Mouse (Mus musculus): ENCODE measurements at regions not wholly inside any gene's neighbourhood (a gene's known extent, or its start where the extent isn't known, plus 50 kb on each side); places are given as distances from the start of the nearest gene placed in this dataset.
"Not testable (repeated sequence)": the region's sequence is repeated elsewhere in the genome, so short reads cannot be mapped to it uniquely, and the experiment has no call there.

DNA sequence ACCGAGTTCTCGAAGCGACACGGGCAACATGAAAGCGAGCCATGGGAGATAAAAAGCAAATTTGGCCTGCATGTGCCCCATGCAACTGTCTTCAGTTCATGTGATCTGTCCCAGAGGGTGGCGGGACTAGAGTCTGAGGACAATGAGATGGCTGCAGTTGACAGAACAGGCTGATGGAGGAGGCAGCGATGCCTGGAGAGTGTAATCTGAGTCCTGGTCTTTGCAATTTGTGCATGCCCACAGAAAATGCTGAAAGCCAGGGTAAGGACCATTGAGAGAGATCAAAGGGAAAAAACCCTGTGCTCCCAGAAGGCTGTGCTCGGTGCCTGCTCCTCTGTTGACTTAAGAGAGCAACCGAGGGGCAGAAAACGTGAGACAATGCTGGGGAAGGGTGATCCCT, 624.8 kb upstream of the BB014433 start:
- DNase-seq: no peak

DNA sequence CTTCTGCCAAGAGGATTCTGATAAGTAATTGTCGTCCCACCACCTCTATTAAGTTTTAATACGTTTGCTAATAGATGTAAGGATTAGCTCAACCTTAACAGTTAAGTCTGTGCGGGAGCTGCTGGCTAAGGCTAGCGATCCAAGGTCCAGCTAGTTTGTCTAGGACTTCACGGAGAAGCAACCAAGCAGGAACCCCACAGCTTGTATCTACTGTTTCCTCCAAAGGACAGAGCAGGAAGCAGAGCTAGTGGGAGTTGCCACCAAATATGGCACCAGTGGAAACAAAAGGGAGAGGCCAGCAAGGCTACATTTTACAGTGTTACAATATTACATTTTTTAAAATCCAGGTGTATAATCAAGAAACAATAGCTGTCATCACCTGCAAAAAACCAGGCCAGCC, 624.4 kb upstream of the BB014433 start:
- DNase-seq: no peak

DNA sequence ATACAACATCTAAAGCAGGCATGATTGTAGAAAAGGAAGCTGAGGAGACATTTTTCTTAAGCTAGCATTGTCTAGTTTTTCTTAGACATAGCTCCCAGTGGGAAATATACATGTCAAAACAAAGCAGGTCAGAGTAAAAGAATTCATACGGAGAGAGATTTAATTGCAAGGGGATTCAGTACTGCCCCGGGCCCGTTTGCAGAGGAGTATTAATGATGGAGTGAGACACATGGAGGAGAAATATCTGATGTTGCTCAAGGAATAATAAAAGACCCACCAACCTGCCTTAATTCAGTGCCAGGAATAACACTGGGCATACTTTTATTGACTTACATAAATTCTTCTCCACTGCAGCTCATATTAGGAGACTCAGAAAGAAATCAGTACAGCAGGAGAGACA, 623.6 kb upstream of the BB014433 start:
- no peak for DNase-seq

DNA sequence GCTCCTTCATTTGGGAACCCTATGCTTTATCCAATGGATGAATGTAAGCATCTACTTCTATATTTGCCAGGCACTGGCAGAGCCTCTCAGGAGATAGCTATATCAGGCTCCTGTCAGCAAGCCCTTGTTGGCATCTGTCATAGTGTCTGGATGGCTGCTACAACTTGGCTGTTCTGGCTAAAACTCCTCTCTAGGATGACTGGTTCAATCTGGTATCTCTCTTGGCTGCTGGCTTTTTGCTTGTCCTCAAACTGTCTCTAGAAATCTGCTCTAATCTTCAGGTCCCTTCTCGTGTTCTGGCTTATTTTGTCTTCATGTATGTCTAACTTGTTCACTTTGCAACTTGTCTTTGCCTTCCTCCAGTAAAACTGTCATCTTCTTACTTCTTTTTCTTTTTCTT, 614.7 kb upstream of the BB014433 start:
- no peak for DNase-seq

DNA sequence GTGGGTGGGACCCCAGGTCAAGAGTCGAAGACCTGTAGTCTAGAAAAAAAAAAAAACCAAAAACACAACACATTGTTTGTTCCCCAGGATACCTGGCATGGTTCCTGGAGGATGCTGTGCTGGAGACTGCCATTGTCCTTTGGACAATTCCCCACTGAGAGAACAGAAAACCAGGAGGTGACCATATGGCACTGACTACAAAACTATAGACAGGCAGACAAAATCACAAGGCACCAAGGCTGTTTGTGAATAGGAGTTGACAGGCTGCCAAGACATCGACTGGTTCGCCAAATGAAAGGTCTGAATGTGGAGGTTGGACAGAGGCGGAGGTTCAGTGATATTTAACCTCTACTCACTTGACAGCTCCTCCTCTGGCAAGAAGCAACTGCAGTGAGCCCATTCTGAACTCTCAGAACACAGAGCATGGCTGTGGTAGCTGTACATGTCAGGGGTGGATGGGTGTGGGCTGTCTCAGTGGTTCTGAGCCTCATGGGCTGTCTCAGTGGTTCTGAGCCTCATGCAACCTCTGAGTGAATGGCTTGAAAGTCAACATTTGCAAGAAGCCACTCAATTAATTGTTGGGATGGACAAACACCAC, 589.0 kb upstream of the BB014433 start:
- DNase-seq: no peak

DNA sequence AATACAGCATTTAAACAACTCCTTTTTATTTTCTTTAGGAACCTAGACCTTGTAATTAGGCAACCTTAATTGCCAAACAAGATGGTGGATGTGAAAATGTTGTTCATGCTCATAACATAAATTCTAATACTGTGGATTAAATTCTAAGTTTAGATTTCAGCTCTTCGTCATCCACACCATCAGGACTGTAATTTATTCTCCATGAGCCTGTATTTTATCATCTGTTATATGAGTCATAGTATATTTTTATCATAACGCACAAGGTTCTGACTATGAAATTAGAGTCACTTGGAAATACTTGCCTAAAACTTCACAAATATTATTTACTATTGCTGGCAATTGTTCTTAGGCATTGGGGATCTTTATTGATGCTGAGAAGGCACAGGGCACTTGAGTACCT, 582.7 kb upstream of the BB014433 start:
- DNase-seq: no peak

DNA sequence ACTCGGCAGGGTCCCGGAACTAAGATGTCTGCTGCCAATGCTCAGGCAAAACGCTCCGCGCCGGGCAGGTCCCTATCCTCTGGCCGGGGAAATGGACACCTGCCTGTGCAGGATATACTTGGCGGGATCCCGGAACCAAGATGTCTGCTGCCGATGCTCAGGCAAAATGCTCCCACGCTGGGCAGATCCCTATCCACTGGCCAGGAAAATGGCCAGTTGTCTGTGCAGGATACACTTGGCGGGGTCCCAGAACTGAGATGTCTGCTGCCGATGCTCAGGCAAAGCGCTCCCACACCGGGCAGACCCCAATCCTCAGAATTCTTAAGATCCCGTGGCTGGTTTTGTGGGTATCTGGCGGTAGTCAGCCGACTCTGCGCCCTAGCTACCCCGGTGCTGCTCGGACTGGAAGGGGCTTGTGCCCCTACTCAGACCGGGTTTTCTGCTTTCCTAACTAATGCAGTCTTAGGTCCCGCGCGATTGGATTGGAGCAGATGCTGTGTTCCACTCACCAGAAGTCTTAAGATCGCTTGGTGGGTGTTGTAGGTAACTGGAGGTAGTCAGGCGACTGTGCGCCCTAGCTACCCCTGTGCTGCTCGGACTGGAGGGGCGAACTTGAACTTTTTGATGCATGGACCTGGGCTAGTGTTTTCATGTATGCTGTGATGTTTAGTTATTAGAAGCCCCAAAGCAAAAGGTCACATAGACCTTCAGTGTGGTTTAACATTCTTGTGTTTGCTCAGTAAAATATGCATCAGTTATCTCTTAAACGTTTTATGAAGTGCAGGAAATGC, 577.9 kb upstream of the BB014433 start:
- not testable (repeated sequence) for DNase-seq

DNA sequence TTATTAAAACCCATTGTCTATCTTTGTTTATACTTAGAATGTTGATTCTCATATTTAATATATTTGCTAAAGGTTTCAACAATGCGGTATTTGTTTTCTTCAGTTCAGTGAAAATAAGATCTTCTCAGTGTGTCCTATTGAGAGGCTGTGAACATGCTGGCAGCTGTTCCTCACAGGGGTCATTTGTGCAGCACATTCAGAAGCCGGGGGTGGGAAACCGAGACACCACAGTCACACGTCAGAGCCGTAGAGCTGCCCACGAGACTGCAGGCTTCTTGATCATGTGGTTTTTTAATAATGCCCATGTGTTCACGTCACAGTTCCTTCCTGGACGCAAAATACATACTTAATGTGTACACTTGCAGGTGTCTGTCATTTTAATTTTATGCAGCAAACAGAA, 564.3 kb upstream of the BB014433 start:
- DNase-seq: no peak

DNA sequence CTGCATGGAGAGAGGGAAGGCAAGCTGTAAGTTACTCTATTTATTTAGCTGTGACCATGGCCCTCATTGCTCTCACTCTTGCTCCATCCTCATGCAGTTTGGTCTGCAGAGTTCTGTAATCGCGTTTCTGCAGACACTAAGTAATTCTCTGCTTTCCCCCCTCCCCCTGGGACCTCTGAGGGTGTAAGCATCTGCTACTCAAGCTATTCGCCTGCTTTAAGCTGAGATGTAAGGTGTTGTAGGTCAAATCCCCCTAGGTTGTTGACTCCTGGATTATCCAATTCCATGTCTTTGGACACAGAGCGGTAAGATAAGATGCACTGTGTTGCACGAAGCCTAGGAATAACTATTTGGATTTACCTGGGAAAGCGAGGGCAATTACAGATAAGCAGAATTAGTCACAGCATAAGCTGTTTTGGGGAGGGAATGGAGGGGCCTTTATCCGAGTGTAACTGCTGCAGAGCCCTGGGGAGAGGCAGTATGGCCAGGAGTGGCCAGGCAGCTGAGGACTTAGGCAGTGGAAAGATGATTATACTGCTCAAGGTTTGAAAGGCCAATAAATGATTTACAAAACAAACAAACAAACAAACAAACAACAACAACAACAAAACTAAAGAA, 561.8 kb upstream of the BB014433 start:
- peak; percentile 9 for DNase-seq

DNA sequence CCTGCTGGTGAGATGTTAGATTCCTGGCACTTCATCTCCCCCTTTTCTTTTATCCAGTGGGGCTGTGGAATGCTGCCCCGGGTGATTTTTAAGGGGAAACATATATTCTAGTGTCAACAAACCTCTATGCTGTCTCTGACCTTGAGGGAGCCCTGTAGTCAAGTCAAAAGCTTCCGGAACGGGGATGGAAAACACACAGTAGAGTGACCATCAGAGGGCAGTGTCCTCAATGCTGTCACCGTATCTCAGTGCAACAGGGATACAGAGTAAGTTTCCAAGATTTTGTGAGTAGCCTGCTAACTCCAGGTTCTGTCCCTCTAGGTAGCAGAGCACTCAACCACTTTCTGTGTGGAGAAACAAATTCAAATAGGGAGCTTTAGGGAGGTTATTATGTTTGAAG, 555.7 kb upstream of the BB014433 start:
- DNase-seq: no peak

DNA sequence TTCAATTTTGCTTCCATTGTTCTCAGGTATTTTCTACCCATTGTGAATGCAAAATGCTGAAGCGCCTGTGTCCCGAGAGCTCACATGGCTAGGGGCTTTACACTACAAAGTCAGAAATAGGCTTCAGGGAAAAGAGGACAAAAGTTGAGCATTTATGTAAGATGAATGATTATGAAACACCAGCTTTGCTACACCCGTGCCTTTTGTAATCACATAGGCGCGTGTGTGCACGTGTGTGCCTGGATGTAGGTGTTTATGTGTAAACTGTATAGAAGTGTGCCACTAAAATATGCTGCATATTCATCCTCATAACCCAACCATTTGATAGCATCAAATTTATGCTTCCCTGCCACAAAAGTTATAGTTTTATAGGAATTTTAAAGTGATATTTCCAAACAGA, 547.2 kb upstream of the BB014433 start:
- no peak for DNase-seq

DNA sequence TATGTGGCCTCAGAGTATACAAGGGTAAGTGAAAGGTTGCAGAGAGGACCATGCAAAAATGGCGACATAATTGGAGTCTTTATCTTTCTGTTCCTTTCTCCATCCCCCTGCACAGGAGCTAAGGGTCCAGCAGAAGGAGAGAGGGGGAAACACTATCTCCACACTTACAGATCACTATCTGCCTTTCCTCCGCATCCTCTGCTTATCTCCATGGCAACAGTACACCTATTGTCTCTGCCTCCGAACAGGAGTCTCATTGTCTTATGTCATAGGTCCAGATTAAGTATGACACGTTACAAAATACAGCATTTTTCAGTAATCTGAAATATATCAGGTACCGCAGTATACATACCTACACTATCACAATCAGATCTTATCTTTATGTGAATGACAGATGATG, 537.9 kb upstream of the BB014433 start:
- DNase-seq: no peak

DNA sequence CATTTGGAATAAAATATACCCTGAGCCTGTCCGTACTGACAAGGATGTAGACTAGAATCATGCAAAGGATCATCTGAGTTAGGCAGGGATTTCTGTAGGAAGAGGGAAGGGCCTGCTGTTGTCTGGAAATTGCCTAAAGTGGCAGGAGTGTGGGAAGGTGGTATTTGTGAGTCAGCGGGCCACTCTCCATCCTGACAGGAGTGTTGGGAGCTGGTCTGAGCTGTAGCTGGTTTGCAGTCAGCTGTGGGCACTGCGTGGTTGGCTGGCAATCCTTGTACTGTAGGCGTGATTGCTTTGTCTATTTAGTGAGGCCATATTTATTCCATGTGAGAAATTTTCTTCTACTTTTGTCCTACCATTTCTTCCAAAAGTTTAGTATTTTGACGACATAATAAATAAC, 524.2 kb upstream of the BB014433 start:
- DNase-seq: no peak

DNA sequence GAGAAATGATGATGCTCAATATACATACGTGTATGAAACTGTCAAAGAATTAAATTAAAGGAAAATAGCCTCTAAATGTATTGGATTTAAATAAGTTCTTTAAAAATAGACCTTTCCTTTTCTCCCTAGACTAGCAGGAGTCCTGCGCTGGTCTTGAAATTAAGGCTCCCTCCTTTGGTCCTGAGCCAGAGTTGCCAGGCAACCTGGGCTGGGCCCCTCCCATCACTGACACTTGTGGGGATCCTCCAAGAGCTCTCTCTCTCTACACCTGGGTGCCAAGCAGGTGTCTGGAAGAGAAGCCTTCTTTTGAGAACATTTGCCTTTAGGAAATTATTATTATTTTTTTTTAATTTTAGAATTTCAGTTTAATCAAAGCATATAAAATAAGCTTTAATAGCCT, 521.9 kb upstream of the BB014433 start:
- DNase-seq: no peak

DNA sequence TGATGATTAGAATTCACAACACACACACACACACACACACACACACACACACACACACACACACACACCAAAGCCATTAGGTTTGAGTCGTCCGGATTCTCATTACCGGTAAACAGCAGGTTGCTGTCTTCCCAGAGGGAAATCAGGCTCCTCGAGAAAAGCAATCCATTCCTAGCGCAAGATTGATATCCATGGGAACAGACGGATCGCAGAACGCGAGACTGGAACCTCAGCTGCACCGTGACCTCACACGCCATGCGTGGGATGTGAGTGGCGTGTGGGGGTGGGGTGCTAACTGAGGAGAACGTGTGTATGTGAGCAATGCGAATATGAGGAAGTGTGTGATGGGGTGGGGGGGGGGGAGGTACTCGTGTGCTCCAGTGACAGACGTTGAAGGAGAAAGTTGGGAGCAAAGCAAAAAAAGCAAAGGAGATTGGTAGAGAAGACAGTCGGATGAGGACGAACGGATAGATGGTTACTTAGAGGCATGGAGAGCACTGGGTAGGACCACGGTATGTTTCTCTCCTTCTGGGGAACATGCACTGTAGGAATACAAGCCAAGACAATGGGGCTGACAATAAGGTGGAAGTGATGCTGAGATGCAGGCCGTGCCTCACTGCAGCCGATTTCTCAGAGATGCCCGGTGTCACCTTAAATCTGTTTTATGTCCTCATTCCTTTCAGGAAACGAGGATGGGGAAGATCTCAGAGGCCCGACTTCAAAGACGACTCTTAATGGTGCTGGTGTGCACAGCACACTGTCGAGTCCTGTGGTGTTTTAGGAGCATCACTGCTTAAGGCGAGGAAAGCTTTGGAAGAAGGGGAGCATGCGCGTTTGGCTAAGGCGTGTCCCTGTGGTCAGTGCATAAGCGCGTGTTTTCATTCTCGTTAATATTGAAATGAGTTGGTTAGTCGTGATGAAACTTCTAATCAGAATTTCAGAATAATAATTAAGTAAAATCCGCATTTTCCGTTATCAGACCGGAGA, 516.7 kb upstream of the BB014433 start:
- peak; percentile 2 for DNase-seq

DNA sequence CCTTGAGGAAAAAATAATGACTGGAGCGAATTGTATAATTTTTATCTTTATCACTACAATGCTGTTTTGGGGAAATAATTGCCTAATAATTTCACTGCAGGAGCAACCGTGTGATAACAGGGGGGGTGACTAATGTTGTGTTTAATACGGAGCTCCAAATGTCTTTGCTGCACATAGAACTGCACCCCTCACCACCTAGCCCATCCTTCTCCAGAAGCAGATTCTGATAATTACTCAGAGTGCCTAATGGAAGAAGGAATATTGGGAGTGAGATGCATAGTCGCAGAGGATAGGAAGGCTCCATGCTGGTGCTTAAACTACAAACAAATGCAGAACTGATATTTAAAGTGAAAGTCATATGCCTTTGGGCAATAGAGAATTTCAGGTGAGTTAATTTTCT, 486.1 kb upstream of the BB014433 start:
- DNase-seq: no peak

DNA sequence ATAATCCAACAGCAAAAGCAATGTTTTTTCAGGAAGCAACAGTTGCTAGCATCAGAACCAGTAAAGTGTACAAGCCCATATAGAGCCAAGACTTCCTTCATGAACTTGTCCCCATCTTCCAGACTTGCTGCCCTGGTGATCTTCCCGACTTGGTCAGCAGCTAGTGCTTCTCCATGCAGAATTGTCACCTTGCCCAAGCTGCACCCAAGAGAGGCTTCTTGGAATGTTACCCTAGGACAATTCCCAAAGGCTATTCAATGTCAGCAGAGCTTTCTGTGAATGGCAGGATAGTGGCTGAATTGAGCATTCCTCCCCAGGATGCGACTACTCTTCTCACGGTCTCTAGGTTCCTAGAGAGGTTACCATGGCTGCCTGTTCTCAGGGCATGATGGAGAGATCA, 479.6 kb upstream of the BB014433 start:
- DNase-seq: no peak

DNA sequence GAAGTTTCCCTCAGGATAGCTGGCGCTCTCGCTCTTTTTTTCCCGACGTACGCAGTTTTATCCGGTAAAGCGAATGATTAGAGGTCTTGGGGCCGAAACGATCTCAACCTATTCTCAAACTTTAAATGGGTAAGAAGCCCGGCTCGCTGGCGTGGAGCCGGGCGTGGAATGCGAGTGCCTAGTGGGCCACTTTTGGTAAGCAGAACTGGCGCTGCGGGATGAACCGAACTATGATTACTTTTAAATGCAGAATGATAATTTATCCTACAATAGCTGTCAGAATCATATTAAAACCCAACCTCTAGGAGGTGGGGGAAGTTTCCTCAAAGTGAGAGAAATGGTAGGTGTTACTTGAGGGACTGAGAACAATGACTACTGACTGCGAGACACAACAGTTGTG, 474.0 kb upstream of the BB014433 start:
- DNase-seq: not testable (repeated sequence)

DNA sequence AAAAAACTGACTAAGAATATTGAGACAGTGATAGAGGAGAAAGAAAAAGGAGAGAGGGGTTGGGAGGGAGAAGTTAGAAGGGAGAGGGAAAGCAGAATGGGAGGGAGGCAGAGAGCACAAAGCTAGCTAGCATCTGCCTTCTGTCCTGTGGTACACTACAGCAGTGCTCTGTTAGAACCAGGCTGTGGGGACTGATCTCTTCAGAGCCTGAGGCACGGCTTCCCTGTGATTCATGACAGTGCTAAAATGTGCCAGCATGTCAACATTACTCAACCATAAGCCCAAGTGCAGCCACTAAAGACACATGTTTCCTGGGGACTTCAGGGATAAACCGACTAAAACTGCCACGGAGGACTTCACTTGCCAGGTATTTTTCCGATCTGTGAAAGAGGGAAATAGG, 455.1 kb upstream of the BB014433 start:
- DNase-seq: peak; percentile 32

DNA sequence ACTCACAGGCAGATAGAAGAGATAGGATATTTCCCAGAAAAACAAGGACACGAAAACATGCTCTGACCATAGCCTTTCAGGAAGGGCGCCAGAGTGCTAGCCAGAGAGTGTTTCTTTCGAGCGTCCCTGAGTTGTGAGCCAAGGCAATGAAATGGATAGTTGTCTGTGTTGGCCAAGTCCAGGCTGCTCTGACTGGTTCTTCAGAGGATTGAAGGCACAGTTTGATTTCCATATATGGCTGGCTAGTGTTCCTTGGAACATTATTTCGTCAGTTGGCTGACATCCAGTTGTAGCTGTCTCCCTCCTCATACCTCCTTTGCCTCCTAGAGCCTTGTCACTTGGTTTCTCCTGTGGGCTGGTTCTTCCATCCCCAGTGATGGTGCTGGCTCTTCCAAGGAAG, 451.7 kb upstream of the BB014433 start:
- DNase-seq: no peak

DNA sequence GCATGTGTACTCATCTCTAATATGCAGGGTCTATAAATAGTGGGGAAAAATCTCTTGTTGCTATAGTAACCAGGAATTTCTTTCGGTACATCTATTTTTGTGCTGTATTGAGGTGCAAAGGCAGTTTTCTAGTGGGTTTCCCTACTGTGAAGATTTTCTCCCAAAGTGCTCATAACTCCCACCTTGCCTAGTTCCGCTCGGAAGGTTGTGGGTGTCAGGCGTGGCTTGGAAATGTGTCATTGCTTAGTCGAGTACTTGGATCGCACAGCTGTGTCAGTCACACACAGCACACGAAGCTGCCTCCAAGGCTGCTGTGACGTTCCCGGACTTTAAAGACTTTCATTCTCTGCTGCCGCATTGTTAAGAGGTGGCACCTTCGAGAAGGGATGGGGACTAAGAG, 450.4 kb upstream of the BB014433 start:
- no peak for DNase-seq

DNA sequence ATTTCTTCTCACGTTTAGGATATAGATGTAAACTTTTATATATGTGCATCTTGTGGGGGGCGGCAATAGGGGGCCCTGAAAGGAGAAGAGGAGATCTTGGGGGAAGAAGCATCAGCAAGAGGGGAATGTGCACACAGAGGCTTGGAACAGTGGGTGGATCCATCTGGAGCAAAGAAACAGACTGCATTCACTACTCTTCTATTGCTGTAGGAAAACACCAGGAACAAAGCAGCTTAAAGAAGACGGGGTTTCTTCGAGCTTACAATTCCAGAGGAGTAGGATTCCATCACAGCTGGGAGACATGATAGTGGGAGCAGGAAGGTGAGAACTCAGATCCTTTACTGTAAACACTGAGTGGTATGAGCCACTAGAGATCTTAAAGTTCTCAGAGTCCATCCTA, 444.9 kb upstream of the BB014433 start:
- no peak for DNase-seq

DNA sequence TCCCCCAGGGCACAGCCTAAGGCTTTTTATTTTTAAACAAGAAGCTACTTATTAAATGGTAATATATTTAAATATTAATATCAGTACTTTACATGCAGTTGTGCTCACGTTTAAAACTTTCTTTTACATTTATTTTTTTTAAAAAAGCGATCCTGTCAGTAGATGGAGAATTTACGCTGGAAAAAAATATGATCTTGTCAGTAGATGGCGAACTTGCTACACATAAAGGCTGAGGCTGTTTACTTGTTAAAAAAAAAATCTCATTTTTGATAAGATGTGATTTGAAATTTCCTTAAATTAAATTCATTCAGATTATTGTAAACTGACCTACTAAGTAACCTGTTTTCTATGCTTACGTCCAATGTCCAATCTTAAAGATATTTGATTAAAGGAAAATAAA, 441.7 kb upstream of the BB014433 start:
- peak; percentile 2 for DNase-seq

Data from retina, postnatal 1 day (tissue).